8 mouse cellular contexts compared by ENCODE assay signal in genomic region chr8:128686429-128686990, GRCm38 (mm10). TPM values are rescaled to one million over a fixed set of nuclear protein-coding genes. Genes with fewer than 3 reads are reported as not detected.
A peak's percentile ranks its signal among the peaks of the same experiment; 100 is the strongest.
DNase-seq lines count a peak whose midpoint lies in the region; ATAC-seq and TF ChIP-seq lines count a peak whose summit lies in the region.

No protein-coding gene starts in this region.

- H3K4me2 ChIP-seq in embryonic facial prominence, embryonic 13.5 days = peak overlapping the region; percentile 71
- H3K4me2 ChIP-seq in neural tube, embryonic 14.5 days (ENCODE audit: low read depth, low read length) = peak overlapping the region; percentile 66

- no peaks in the 10 kb centered on the region for H3K27me3 ChIP-seq in embryonic facial prominence, embryonic 13.5 days
- H3K27me3 ChIP-seq in limb, embryonic 10.5 days (ENCODE audit: low read depth, poor library complexity, severe bottlenecking) = no peaks in the 10 kb centered on the region
- H3K27me3 ChIP-seq in neural tube, embryonic 14.5 days (ENCODE audit: control insufficient read depth, insufficient read depth, low read length) = no peaks in the 10 kb centered on the region

- no peak for ATAC-seq in embryonic facial prominence, embryonic 13.5 days (ENCODE audit: insufficient number of reproducible peaks, insufficient read depth, low FRiP score, low TSS enrichment, low read depth)
- no peak for ATAC-seq in neural tube, embryonic 14.5 days (ENCODE audit: low read depth)
- ATAC-seq in activated CD4-positive, CD25-positive, alpha-beta regulatory T cell, adult 4 months = no peak

- H3K9ac ChIP-seq in embryonic facial prominence, embryonic 13.5 days = peak overlapping the region; percentile 99
- H3K9ac ChIP-seq in neural tube, embryonic 14.5 days (replicated peaks; ENCODE audit: low read depth, low read length) = peak overlapping the region; percentile 99

- no peak for TF ChIP-seq CTCF in lung, adult 2 months (IDR thresholded peaks at IDR 0.05; ENCODE audit: insufficient read depth, low read length)

- H3K4me1 ChIP-seq in lung, adult 2 months (ENCODE audit: control insufficient read depth, insufficient read depth, low read length) = peaks cover 16% of the 10 kb centered on the region
- H3K4me1 ChIP-seq in embryonic facial prominence, embryonic 13.5 days = peaks cover 24% of the 10 kb centered on the region
- H3K4me1 ChIP-seq in limb, embryonic 10.5 days = peaks cover 21% of the 10 kb centered on the region
- H3K4me1 ChIP-seq in neural tube, embryonic 14.5 days (ENCODE audit: control insufficient read depth, insufficient read depth, low read length) = peaks cover 14% of the 10 kb centered on the region

- H3K36me3 ChIP-seq in embryonic facial prominence, embryonic 13.5 days = no peaks in the 10 kb centered on the region
- H3K36me3 ChIP-seq in limb, embryonic 10.5 days = no peaks in the 10 kb centered on the region
- H3K36me3 ChIP-seq in neural tube, embryonic 14.5 days (ENCODE audit: control insufficient read depth, insufficient read depth, low read length) = no peaks in the 10 kb centered on the region

- H3K27ac ChIP-seq in embryonic facial prominence, embryonic 13.5 days = peak overlapping the region; percentile 98
- peak overlapping the region; percentile 100 for H3K27ac ChIP-seq in limb, embryonic 10.5 days
- peak overlapping the region; percentile 100 for H3K27ac ChIP-seq in neural tube, embryonic 14.5 days (ENCODE audit: low read depth, low read length)

- WGBS in lung, adult 2 months = 2% methylated on average over 2 of the region's 2 CpGs
- 1% methylated on average over 2 of the region's 2 CpGs for WGBS in embryonic facial prominence, embryonic 13.5 days
- WGBS in limb, embryonic 10.5 days = 0% methylated on average over 2 of the region's 2 CpGs
- 0% methylated on average over 2 of the region's 2 CpGs for WGBS in neural tube, embryonic 14.5 days

- peak overlapping the region; percentile 92 for H3K4me3 ChIP-seq in lung, adult 2 months (replicated peaks; ENCODE audit: extremely low read depth, low read depth, low read length)
- H3K4me3 ChIP-seq in embryonic facial prominence, embryonic 13.5 days = peak overlapping the region; percentile 82
- peak overlapping the region; percentile 92 for H3K4me3 ChIP-seq in limb, embryonic 10.5 days
- peak overlapping the region; percentile 92 for H3K4me3 ChIP-seq in neural tube, embryonic 14.5 days (ENCODE audit: low read depth, low read length)

- TF ChIP-seq POLR2A in lung, adult 2 months (IDR thresholded peaks at IDR 0.05; ENCODE audit: borderline replicate concordance, extremely low read depth, low read depth, low read length) = no peak

- intact Hi-C loops in left cerebral cortex, postnatal 14 days (cut with DNase I) = no loop called here

- DNase-seq in lung, adult 2 months = no peak
- no peak for DNase-seq in lung, adult 18-20 months
- no peak for DNase-seq in limb, embryonic 10.5 days (ENCODE audit: low spot score)
- no peak for DNase-seq in left cerebral cortex, postnatal 14 days (ENCODE audit: low spot score in 2 of 2)
- no peak for DNase-seq in right cerebral cortex, postnatal 10 days (ENCODE audit: low spot score in 2 of 2)

- H3K9me3 ChIP-seq in embryonic facial prominence, embryonic 13.5 days = no peaks in the 10 kb centered on the region
- no peaks in the 10 kb centered on the region for H3K9me3 ChIP-seq in limb, embryonic 10.5 days (replicated peaks)
- H3K9me3 ChIP-seq in neural tube, embryonic 14.5 days (ENCODE audit: control insufficient read depth, low read length) = no peaks in the 10 kb centered on the region

RNA-seq across cellular contexts. Expression of gene Itgb1, which starts 1.1 kb away (rescaled TPM):
- polyA plus RNA-seq in lung, adult 2 months (2012; rRNA removed) = 68.7 and 107 TPM in 2 replicates
- polyA plus RNA-seq in embryonic facial prominence, embryonic 13.5 days (2015; fragmentation: Nextera tagmentation; extraction: Ambion mirVana) = 216 and 238 TPM in 2 replicates
- 126 and 154 TPM in 2 replicates for polyA plus RNA-seq in limb, embryonic 10.5 days (2016; fragmentation: Nextera tagmentation; extraction: Ambion mirVana)
- 69.9 and 128 TPM in 2 replicates for polyA plus RNA-seq in neural tube, embryonic 14.5 days (2014; fragmentation: Nextera tagmentation; extraction: Ambion mirVana)
- polyA plus RNA-seq in activated CD4-positive, CD25-positive, alpha-beta regulatory T cell, adult 4 months (2017; shearing (Covaris generic)) = 100 to 1,000 TPM; 250 to 278 TPM
- 10 to 100 TPM; 79.2 to 81.9 TPM for total RNA-seq in left cerebral cortex, postnatal 14 days (2021)
